Mouse (Mus musculus): ENCODE results near the gene Ipo5. TPM values are rescaled to one million over a fixed set of nuclear protein-coding genes. Genes with fewer than 3 reads are reported as not detected.

The Ipo5 gene
- polyA plus RNA-seq, 1 experiment from 2014 or later: 166 TPM

DNA sequence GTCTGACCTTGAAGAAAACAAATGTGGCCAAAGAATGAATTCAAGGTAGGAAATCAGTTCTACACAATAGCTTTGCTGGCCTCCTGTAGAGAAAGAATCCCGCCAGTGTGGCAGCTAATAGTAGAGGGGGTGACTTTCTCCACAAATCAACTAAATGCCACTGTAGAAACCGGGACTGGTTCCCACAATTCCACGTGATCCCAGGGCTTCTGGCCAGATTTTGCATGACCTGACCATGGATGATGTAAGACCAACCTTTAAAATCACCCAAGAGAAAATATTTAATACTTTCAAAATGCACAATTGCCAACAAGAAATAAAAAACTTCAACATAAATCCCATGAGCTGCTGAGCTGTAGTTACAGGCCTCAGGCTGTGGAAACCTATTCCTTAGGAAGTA, 1.6 kb upstream of the Ipo5 start:
- H3K27me3 ChIP-seq (ENCODE audit: control insufficient read depth, insufficient read depth, low read length): no peaks in the 10 kb centered on the region
- 43% methylated on average over 3 of the region's 3 CpGs for WGBS
- no peaks in the 10 kb centered on the region for H3K36me3 ChIP-seq (ENCODE audit: control insufficient read depth, insufficient read depth, low read length)
- no peaks in the 10 kb centered on the region for H3K9me3 ChIP-seq (ENCODE audit: control insufficient read depth, low read length)
- H3K27ac ChIP-seq (ENCODE audit: low read depth, low read length): no peak overlapping the region
- H3K4me3 ChIP-seq (ENCODE audit: low read depth, low read length): no peak overlapping the region
- H3K9ac ChIP-seq (ENCODE audit: low read length): no peak overlapping the region
- no peak for ATAC-seq (ENCODE audit: low FRiP score)
- no peaks in the 10 kb centered on the region for H3K4me1 ChIP-seq (ENCODE audit: control insufficient read depth, insufficient read depth, low read length)
- H3K4me2 ChIP-seq: no peak overlapping the region
- DNase-seq (ENCODE audit: low spot score, missing footprints): no peak

GRCm38 (mm10) chr14:120910320-120910719, 704 bp upstream of the Ipo5 start:
- under 1% methylated on average over 18 of the region's 18 CpGs for WGBS
- Histone ChIP-seq H3K27ac (ENCODE audit: low read depth, low read length) (peak overlapping the region; percentile 68), H3K36me3 (ENCODE audit: control insufficient read depth, insufficient read depth, low read length) (no peaks in the 10 kb centered on the region), H3K4me1 (ENCODE audit: control insufficient read depth, insufficient read depth, low read length) (no peaks in the 10 kb centered on the region), H3K4me2 (peak overlapping the region; percentile 83), H3K9me3 (ENCODE audit: control insufficient read depth, low read length) (no peaks in the 10 kb centered on the region), H3K4me3 (ENCODE audit: low read depth, low read length) (peak overlapping the region; percentile 89), H3K9ac (ENCODE audit: low read length) (peak overlapping the region; percentile 82), H3K27me3 (ENCODE audit: control insufficient read depth, insufficient read depth, low read length) (no peaks in the 10 kb centered on the region)
- ATAC-seq (ENCODE audit: low FRiP score): peak; percentile 87
- peak; percentile 96 for DNase-seq (ENCODE audit: low spot score, missing footprints)

- peak overlapping the region; percentile 89 for H3K4me3 ChIP-seq (ENCODE audit: low read depth, low read length)
- peak overlapping the region; percentile 89 for H3K9ac ChIP-seq (ENCODE audit: low read length)
- peak overlapping the region; percentile 83 for H3K27ac ChIP-seq (ENCODE audit: low read depth, low read length)
- no peaks in the 10 kb centered on the region for H3K4me1 ChIP-seq (ENCODE audit: control insufficient read depth, insufficient read depth, low read length)
- ATAC-seq (ENCODE audit: low FRiP score) (peak; percentile 64), DNase-seq (ENCODE audit: low spot score, missing footprints) (peak; percentile 95)
- no peaks in the 10 kb centered on the region for H3K36me3 ChIP-seq (ENCODE audit: control insufficient read depth, insufficient read depth, low read length)
- peak overlapping the region; percentile 63 for H3K4me2 ChIP-seq
- H3K9me3 ChIP-seq (ENCODE audit: control insufficient read depth, low read length): no peaks in the 10 kb centered on the region
- no peaks in the 10 kb centered on the region for H3K27me3 ChIP-seq (ENCODE audit: control insufficient read depth, insufficient read depth, low read length)
- WGBS: under 1% methylated on average over 29 of the region's 63 CpGs
These were observed 421 bp downstream of the Ipo5 start for GRCm38 (mm10) chr14:120911388-120911901.

GRCm38 (mm10) chr14:120912090-120912710, 1.2 kb downstream of the Ipo5 start:
- Histone ChIP-seq H3K27me3 (ENCODE audit: control insufficient read depth, insufficient read depth, low read length) (no peaks in the 10 kb centered on the region), H3K4me1 (ENCODE audit: control insufficient read depth, insufficient read depth, low read length) (no peaks in the 10 kb centered on the region), H3K9ac (ENCODE audit: low read length) (peak overlapping the region; percentile 89), H3K9me3 (ENCODE audit: control insufficient read depth, low read length) (no peaks in the 10 kb centered on the region), H3K36me3 (ENCODE audit: control insufficient read depth, insufficient read depth, low read length) (no peaks in the 10 kb centered on the region), H3K4me2 (peak overlapping the region; percentile 63), H3K4me3 (ENCODE audit: low read depth, low read length) (peak overlapping the region; percentile 89), H3K27ac (ENCODE audit: low read depth, low read length) (no peak overlapping the region; the same call in 1 of the 2 replicates)
- DNase-seq (ENCODE audit: low spot score, missing footprints) (peak; percentile 89), ATAC-seq (ENCODE audit: low FRiP score) (no peak)
- WGBS: 7% methylated on average over 11 of the region's 11 CpGs

- H3K9me3 ChIP-seq (ENCODE audit: control insufficient read depth, low read length): no peaks in the 10 kb centered on the region
- no peak overlapping the region for H3K27ac ChIP-seq (ENCODE audit: low read depth, low read length)
- no peaks in the 10 kb centered on the region for H3K27me3 ChIP-seq (ENCODE audit: control insufficient read depth, insufficient read depth, low read length)
- WGBS: 12% methylated on average over 7 of the region's 7 CpGs
- no peaks in the 10 kb centered on the region for H3K36me3 ChIP-seq (ENCODE audit: control insufficient read depth, insufficient read depth, low read length)
- ATAC-seq (ENCODE audit: low FRiP score) (no peak), DNase-seq (ENCODE audit: low spot score, missing footprints) (peak; percentile 92)
- H3K4me2 ChIP-seq: peak overlapping the region; percentile 63
- H3K9ac ChIP-seq (ENCODE audit: low read length): no peak overlapping the region
- peak overlapping the region; percentile 89 for H3K4me3 ChIP-seq (ENCODE audit: low read depth, low read length)
- no peaks in the 10 kb centered on the region for H3K4me1 ChIP-seq (ENCODE audit: control insufficient read depth, insufficient read depth, low read length)
These were observed 1.9 kb downstream of the Ipo5 start for GRCm38 (mm10) chr14:120912916-120913315.

- DNase-seq (ENCODE audit: low spot score, missing footprints) (no peak), ATAC-seq (ENCODE audit: low FRiP score) (no peak)
- 95% methylated on average over 4 of the region's 4 CpGs for WGBS
- Histone ChIP-seq H3K36me3 (ENCODE audit: control insufficient read depth, insufficient read depth, low read length) (peaks cover 27% of the 10 kb centered on the region), H3K4me3 (ENCODE audit: low read depth, low read length) (no peak overlapping the region), H3K4me2 (no peak overlapping the region), H3K9ac (ENCODE audit: low read length) (no peak overlapping the region), H3K9me3 (ENCODE audit: control insufficient read depth, low read length) (no peaks in the 10 kb centered on the region), H3K27me3 (ENCODE audit: control insufficient read depth, insufficient read depth, low read length) (no peaks in the 10 kb centered on the region), H3K4me1 (ENCODE audit: control insufficient read depth, insufficient read depth, low read length) (no peaks in the 10 kb centered on the region), H3K27ac (ENCODE audit: low read depth, low read length) (no peak overlapping the region)
These were observed 10.8 kb downstream of the Ipo5 start for GRCm38 (mm10) chr14:120921805-120922204.

DNA sequence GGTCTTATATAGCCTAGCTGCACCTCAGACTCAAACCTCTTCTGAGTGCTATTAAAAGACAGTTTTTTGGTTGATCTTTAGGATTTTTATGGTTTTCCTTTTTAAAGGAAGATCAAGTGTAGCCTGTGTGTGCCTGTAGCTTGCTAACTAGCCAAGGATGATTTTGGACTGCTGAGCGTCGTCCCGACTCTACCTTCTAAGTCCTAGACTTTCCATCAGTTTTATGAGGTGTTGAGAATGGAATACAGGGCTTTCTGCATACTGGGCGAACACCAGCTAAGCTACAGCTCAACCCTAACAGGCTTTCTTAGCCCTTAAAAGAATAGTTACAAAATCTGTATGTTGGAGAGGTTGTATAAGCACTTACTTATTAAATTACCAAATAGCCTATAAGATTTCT, 13.0 kb downstream of the Ipo5 start:
- no peak overlapping the region for H3K9ac ChIP-seq (ENCODE audit: low read length)
- DNase-seq (ENCODE audit: low spot score, missing footprints) (no peak), ATAC-seq (ENCODE audit: low FRiP score) (no peak)
- peaks cover 35% of the 10 kb centered on the region for H3K36me3 ChIP-seq (ENCODE audit: control insufficient read depth, insufficient read depth, low read length)
- H3K4me1 ChIP-seq (ENCODE audit: control insufficient read depth, insufficient read depth, low read length): no peaks in the 10 kb centered on the region
- H3K4me2 ChIP-seq: no peak overlapping the region
- WGBS: 94% methylated on average over 4 of the region's 4 CpGs
- no peak overlapping the region for H3K4me3 ChIP-seq (ENCODE audit: low read depth, low read length)
- no peaks in the 10 kb centered on the region for H3K27me3 ChIP-seq (ENCODE audit: control insufficient read depth, insufficient read depth, low read length)
- H3K27ac ChIP-seq (ENCODE audit: low read depth, low read length): no peak overlapping the region
- H3K9me3 ChIP-seq (ENCODE audit: control insufficient read depth, low read length): no peaks in the 10 kb centered on the region

- no peak overlapping the region for H3K4me3 ChIP-seq (ENCODE audit: low read depth, low read length)
- H3K27ac ChIP-seq (ENCODE audit: low read depth, low read length): no peak overlapping the region
- no peak overlapping the region for H3K4me2 ChIP-seq
- H3K27me3 ChIP-seq (ENCODE audit: control insufficient read depth, insufficient read depth, low read length): no peaks in the 10 kb centered on the region
- 94% methylated on average over 14 of the region's 14 CpGs for WGBS
- no peak for ATAC-seq (ENCODE audit: low FRiP score)
- H3K36me3 ChIP-seq (ENCODE audit: control insufficient read depth, insufficient read depth, low read length): peaks cover 38% of the 10 kb centered on the region
- no peaks in the 10 kb centered on the region for H3K4me1 ChIP-seq (ENCODE audit: control insufficient read depth, insufficient read depth, low read length)
- no peak for DNase-seq (ENCODE audit: low spot score, missing footprints)
- H3K9ac ChIP-seq (ENCODE audit: low read length): no peak overlapping the region
- no peaks in the 10 kb centered on the region for H3K9me3 ChIP-seq (ENCODE audit: control insufficient read depth, low read length)
These were observed 14.9 kb downstream of the Ipo5 start for GRCm38 (mm10) chr14:120925731-120926585.

- Histone ChIP-seq H3K4me1 (ENCODE audit: control insufficient read depth, insufficient read depth, low read length) (no peaks in the 10 kb centered on the region), H3K9ac (ENCODE audit: low read length) (no peak overlapping the region), H3K9me3 (ENCODE audit: control insufficient read depth, low read length) (no peaks in the 10 kb centered on the region), H3K36me3 (ENCODE audit: control insufficient read depth, insufficient read depth, low read length) (peaks cover 30% of the 10 kb centered on the region), H3K4me3 (ENCODE audit: low read depth, low read length) (no peak overlapping the region), H3K27me3 (ENCODE audit: control insufficient read depth, insufficient read depth, low read length) (no peaks in the 10 kb centered on the region), H3K27ac (ENCODE audit: low read depth, low read length) (no peak overlapping the region), H3K4me2 (no peak overlapping the region)
- no peak for ATAC-seq (ENCODE audit: low FRiP score)
- DNase-seq (ENCODE audit: low spot score, missing footprints): no peak
- 93% methylated on average over 4 of the region's 4 CpGs for WGBS
These were observed 20.2 kb downstream of the Ipo5 start for GRCm38 (mm10) chr14:120931236-120931635.
